Mouse (Mus musculus) bone marrow macrophage, adult 2 months (primary cell): ENCODE results near the gene Shc1. TPM values are rescaled to one million over a fixed set of nuclear protein-coding genes. Genes with fewer than 3 reads are reported as not detected.

Experiments
- H3K27ac ChIP-seq: 2 replicates; pipeline ENCODE4 v1.5.1; 2012; ENCODE audit warnings: low read depth, low read length; ENCODE audit not compliant: insufficient read depth
- H3K4me1 ChIP-seq: 2 replicates; pipeline ENCODE4 v1.6.1; 2012; ENCODE audit warnings: low read length; ENCODE audit not compliant: control insufficient read depth, insufficient read depth
- H3K4me3 ChIP-seq: 2 replicates; pipeline ENCODE4 v1.5.1; 2012; ENCODE audit warnings: mild to moderate bottlenecking, low read length, moderate library complexity; ENCODE audit not compliant: insufficient read depth
- CTCF ChIP-seq: IDR thresholded peaks from 2 replicates; pipeline ENCODE4 v1.5.1; 2012; ENCODE audit warnings: low read depth, mild to moderate bottlenecking, low read length, moderate library complexity
- POLR2A ChIP-seq: IDR thresholded peaks from 2 replicates; pipeline ENCODE4 v1.6.1; 2012; ENCODE audit warnings: mild to moderate bottlenecking, low read depth, low read length, borderline replicate concordance
- polyA plus RNA-seq: library from polyadenylated mRNA; stranded (reverse); fragments of >200 nt; gene quantifications from 2 replicates; pipeline ENCODE4 v1.2.4, GENCODE M21; 2012; ENCODE audit not compliant: missing spikeins, insufficient read depth, insufficient read length

Gene Shc1
- polyA plus RNA-seq, 1 experiment: 56.0 TPM

DNA sequence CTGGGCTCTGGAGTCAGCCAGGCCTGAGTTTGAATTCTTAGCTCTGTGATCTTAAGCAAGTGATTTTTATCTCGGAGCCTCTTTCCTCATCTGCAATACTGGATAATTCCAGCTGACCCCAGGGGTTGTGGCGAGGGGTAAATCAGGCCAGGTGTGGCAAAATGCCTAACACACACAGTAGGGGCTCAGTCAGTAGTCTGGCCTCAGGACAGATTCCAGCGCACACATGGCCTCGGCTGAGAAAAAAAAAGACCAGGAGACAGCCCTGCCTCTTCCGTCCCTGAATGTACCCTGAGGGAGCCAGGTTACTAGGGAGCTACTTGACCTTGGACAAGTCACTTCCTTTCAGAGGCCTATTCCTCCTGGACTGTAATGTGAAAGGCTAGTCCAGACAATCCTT, 35.3 kb upstream of the Shc1 start:
- H3K4me3 ChIP-seq: no peak overlapping the region
- peaks cover 41% of the 10 kb centered on the region for H3K4me1 ChIP-seq
- no peak overlapping the region for H3K27ac ChIP-seq
- TF ChIP-seq CTCF (no peak), POLR2A (no peak)

DNA sequence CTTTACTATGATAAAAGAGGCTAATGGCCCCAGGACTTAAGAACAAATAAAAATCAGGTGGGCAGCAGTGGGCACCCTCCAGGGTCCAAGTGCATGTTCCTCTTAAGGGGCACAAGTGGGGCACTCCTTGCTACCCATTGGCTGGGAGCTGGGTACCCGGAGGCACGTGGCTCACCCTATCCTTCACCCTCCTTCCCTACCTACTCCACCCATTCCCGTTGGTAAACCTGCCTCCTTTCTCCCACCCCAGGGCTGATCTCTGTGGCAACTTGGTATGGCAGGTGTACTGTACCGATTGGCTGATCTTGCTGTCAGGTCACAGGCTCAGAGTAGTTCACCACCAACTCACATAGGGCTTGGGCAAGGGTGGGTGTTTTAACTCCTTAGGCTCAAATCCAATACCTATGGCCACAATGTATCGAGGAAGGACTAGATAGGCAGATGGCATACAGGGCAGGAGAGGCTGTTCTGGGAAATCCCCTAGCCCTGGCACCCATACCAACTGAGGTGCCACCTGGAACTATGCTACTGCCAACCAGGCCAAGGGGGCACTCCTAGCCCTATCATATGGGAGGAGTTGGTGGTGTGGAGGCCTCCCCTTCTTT, 34.5 kb upstream of the Shc1 start:
- no peak overlapping the region for H3K4me3 ChIP-seq
- peaks cover 46% of the 10 kb centered on the region for H3K4me1 ChIP-seq
- no peak for TF ChIP-seq CTCF
- TF ChIP-seq POLR2A: no peak
- H3K27ac ChIP-seq: no peak overlapping the region

DNA sequence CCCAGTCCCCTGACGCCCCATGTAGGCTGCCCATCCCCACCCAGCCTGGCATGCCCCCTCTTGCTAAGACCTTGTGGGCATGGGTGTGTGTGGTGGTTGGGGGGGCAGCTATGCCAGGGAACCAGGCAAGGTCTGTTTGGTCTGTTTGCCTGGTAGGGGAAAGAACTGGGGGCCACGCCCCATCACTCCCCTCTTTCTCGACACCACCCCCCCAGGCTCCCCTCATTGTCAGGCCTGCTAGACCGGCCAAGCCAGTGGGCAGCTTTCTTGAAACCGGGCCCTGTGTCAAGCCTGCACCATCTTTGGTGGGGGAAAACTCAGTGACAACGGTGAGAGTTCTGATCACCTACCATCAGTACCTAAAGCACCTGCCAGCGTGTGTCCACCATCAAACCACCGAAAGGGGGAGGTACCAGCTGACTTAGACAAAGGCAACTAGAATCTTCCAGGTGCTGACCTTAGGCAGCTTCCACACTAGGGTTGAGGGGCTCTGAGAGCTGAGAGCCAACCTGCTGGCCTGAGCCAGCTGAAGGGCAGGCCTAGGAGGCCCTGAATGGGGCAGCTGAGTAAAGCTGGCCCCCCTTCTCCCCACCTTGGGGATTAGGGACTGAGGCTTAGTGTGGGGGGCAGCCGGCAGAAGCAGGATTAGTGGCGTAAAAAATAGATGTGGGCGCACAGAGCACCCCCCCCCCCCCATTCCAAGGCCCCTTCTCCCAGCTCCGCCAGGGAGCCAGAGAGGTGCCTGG, 33.7 kb upstream of the Shc1 start:
- Histone ChIP-seq H3K4me1 (peaks cover 44% of the 10 kb centered on the region), H3K4me3 (no peak overlapping the region), H3K27ac (no peak overlapping the region)
- no peak for TF ChIP-seq POLR2A

DNA sequence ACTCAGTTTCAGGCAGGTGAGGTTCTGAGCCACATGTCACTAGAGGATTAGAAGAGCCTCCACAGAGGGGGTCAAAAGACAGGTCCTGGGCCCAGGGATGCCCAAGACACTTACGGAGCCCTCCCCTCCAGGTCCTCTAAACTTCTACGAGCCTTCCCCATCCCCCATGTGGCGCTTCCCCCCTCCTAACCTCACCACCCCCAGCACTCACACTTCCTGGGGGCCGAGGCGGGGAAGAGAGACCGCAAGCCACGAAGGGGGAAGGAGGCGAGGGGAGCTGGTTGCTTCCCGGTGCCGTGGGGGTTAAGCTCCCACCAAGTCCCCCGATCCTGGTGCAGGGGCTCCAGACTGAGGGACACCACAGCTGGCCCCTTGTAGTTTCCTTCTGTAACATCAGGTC, 32.8 kb upstream of the Shc1 start:
- TF ChIP-seq POLR2A: no peak
- TF ChIP-seq CTCF: no peak
- Histone ChIP-seq H3K27ac (peak overlapping the region; percentile 17), H3K4me3 (no peak overlapping the region), H3K4me1 (peaks cover 53% of the 10 kb centered on the region)

DNA sequence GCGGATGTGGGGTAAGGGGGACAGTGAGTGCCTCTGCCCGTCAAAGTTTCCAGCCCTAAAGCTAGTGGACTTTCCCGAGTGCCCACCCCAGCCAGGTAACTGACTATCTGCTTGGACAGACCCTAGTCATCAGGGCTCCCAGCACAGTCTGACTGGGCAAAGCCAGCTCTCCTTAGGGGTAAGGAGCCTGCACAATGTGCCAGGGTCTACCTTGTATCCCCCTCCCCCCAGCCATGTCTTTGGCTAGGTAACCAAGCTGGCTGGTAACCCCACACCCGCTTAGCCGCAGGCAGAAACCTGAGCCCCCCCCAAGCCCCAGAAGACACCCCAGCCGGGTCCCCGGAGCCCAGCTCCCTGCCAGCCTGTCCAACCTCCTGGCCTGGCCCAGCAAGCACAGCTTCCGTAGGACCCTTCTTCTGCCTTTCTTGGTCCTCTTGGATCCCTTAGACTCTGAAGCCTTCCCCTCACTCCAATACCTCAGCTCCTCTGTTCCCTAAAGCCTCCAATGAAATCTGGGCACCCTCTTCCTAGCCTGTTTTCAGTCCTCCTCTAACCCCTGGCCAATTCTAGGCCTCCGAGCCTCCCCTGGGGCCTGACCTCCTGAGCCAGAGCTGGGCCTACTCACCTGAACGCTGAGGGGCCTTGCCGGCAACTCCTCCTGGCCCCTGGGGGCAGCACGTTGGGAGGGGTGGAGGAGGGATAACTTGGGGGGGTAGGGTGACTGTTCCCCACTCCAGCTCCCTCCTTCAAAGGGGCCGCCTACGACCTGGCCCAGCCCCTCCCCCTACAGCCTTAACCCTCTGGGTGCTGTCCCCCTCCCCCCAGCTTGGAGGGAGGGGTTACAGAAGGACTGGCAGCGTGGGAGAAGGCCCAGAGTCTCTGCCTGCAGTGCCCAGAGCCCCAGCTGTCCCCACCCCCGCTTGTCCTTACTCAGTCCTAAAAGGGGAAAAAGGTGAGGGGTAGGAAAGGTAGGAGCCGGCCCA, 31.5 kb upstream of the Shc1 start:
- no peak overlapping the region for H3K4me3 ChIP-seq
- no peak for TF ChIP-seq POLR2A
- no peak for TF ChIP-seq CTCF
- peaks cover 56% of the 10 kb centered on the region for H3K4me1 ChIP-seq
- no peak overlapping the region for H3K27ac ChIP-seq

DNA sequence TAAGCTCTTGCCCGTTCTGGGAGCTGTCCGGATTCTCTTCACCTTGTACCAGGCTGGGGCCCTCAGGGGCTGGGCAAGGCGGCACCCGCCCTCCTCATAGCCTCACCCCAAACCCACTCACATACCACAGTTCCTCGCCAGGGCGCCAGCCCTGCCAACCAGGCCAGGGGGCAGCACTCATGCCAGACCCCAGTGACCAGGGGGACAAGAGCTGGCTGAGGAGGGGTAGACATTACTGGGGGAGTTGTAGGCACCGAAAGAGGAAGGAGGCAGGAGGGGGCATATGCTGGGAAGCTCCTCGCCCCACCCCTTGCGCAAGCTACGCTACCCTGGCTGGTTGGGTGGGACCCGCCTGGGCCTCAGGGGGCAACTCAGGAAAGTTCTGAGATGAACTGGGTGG, 30.6 kb upstream of the Shc1 start:
- peak overlapping the region; percentile 5; the same call in 1 of the 2 replicates for H3K4me3 ChIP-seq
- H3K4me1 ChIP-seq: peaks cover 56% of the 10 kb centered on the region
- TF ChIP-seq CTCF (no peak), POLR2A (no peak)
- H3K27ac ChIP-seq: no peak overlapping the region

DNA sequence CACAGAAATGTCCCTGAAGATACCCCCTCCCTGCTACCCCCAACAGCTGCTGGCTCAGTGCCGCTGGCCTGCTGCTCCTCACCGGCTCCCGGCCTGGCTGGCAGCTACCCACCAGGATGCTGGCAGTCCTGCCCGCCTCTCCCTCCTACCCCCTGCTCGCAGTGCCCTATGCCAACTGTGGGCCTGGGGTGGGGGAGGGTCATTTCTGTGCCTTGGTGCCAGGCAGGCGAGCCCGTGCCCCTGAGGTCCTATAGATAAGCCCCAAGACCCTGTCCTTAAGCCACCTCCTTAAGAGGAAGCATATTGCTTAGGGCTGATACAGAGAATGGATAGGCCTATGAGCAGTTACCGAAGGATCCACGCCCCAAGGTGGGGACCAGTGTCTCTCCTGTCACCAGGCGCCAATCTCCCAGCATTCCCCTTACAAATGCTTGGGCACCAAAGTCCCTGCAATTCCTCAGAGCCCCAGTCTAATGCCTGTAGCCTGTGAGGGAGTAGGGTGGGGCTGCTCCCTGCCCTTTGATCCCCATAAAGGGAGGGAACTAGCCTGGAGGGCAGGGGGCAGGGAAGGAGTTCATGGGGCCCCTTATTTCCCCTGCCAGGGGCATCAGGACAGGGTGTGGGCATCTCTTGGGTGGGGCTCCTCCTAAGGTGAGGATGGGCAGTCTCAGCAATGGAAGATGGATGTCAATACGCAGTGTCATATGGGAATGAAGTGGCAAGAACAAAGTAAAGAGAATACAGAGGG, 29.9 kb upstream of the Shc1 start:
- no peak overlapping the region; the same call in 1 of the 2 replicates for H3K27ac ChIP-seq
- H3K4me1 ChIP-seq: peaks cover 56% of the 10 kb centered on the region
- H3K4me3 ChIP-seq: 0 out of 2 replicates have a peak overlapping the region, but pooled peaks have one; percentile 5
- TF ChIP-seq CTCF (no peak), POLR2A (no peak)

DNA sequence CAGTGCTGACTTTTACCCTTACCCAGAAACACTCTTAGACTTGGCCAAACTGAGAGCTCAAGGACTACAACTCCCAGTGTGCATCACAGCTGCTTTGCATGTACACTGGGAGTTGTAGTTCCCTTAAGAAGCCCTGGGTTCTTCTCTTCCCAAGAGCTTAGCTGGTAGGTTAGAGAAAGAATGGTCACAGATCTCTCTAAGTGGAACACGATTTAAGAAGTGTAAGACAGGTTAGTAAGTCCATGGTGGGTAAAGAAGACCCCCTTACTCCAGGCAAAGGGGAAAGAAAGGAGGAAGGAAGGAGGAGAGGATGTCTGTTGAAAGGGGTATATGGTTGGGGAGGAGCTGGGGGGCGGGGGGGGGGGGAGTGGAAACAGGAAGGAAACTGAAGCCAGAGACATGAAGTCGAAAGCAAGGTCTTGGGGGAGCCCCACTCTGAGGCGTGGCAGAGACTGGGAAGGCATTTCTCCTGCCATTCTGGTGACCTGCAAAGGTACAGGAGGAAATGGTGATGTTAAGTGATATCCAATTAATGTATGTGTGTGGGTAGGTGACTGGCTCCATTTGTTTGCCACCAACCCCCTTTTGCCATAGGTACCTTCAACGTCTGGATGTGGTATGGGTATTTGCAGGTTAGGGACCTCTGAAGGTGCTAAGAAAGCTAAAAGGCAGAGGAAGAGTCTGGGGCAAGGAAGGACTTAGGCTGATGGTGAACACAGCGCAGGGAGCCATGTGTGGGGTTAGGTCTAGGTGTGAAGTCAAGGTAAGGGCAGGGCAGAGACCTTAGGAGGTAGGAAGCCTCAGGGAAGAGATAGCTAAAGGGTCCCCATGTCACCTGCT, 29.1 kb upstream of the Shc1 start:
- H3K4me1 ChIP-seq: peaks cover 52% of the 10 kb centered on the region
- H3K27ac ChIP-seq: peak overlapping the region; percentile 61
- no peak for TF ChIP-seq CTCF
- TF ChIP-seq POLR2A: no peak
- peak overlapping the region; percentile 14 for H3K4me3 ChIP-seq

DNA sequence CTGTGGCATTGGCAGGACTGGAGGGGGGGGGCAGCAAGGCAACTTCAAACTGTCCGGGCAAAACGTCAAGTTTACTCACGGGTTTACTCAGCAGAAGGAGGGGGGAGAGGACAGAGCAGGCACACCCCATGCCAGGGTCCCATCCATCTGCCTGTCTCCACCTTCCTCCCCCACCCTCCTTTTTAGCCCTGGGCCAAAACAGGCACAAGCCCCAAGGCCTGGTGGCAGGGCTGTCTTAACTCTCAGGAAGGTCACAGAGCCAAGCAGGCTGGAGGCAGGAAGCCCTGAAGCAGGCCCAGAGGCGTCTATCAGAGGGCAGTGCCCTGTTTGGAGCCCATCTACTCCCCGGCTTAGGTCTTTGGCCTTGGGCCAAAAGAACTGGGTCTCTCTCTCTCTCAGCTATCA, 28.1 kb upstream of the Shc1 start:
- H3K4me3 ChIP-seq: peak overlapping the region; percentile 14
- peak overlapping the region; percentile 61 for H3K27ac ChIP-seq
- peaks cover 47% of the 10 kb centered on the region for H3K4me1 ChIP-seq
- TF ChIP-seq POLR2A (no peak), CTCF (no peak)
